Mouse (Mus musculus) midbrain, embryonic 14.5 days (tissue): ENCODE data around the gene Zfand2b. TPM values are rescaled to one million over a fixed set of nuclear protein-coding genes. Genes with fewer than 3 reads are reported as not detected.

Experiments used
- ATAC-seq: fragments of 200-750 bp; cut with Nextera tagmentation; 2 replicates; pipeline ENCODE4 v1.8.0; 2017; ENCODE audit warnings: moderate number of reproducible peaks, moderate library complexity; ENCODE audit not compliant: low FRiP score, low TSS enrichment
- DNase-seq: peaks from one replicate; pipeline ENCODE4 v3.0.0-alpha.2; 2015
- H3K27ac ChIP-seq: fragments of 300-500 bp; sonication (generic); replicated peaks from 2 replicates; pipeline ENCODE4 v1.5.1; 2014; ENCODE audit warnings: mild to moderate bottlenecking, low read depth, low read length, moderate library complexity
- H3K27me3 ChIP-seq: fragments of 300-500 bp; sonication (generic); 2 replicates; pipeline ENCODE4 v1.6.1; 2014; ENCODE audit warnings: low read length, control low read depth, mixed read lengths; ENCODE audit not compliant: control insufficient read depth, insufficient read depth
- H3K36me3 ChIP-seq: fragments of 300-500 bp; sonication (generic); 2 replicates; pipeline ENCODE4 v1.6.1; 2014; ENCODE audit warnings: low read length, control low read depth; ENCODE audit not compliant: control insufficient read depth, insufficient read depth
- H3K4me1 ChIP-seq: fragments of 300-500 bp; sonication (generic); 2 replicates; pipeline ENCODE4 v1.6.1; 2014; ENCODE audit warnings: mild to moderate bottlenecking, antibody characterized with exemption, low read length, control low read depth; ENCODE audit not compliant: control insufficient read depth, insufficient read depth
- H3K4me2 ChIP-seq: fragments of 300-500 bp; sonication (generic); 2 replicates; pipeline ENCODE4 v1.6.1; 2014; ENCODE audit warnings: mild to moderate bottlenecking, low read length, moderate library complexity
- H3K4me3 ChIP-seq: fragments of 300-500 bp; sonication (generic); replicated peaks from 2 replicates; pipeline ENCODE4 v1.5.1; 2014; ENCODE audit warnings: low read depth, low read length
- H3K9ac ChIP-seq: fragments of 300-500 bp; sonication (generic); replicated peaks from 2 replicates; pipeline ENCODE4 v1.6.1; 2014; ENCODE audit warnings: mild to moderate bottlenecking, low read length, moderate library complexity
- H3K9me3 ChIP-seq: fragments of 300-500 bp; sonication (generic); 2 replicates; pipeline ENCODE4 v1.6.1; 2016; ENCODE audit warnings: low read length, control low read depth, mixed read lengths; ENCODE audit not compliant: control insufficient read depth
- WGBS: fragments of 180-500 bp; shearing (Covaris S2); extraction: QIAGEN DNeasy Blood & Tissue Kit; methylation state at CpG from one replicate; pipeline ENCODE4 v1.1.7; 2014; 5-methylcytosine and 5-hydroxymethylcytosine counted together
- polyA plus RNA-seq: library from polyadenylated mRNA; unstranded; fragments of >200 nt; fragmentation: Nextera tagmentation; extraction: Ambion mirVana; gene quantifications from 2 replicates; pipeline ENCODE4 v1.2.1, GENCODE M21; 2014

Gene Zfand2b
- polyA plus RNA-seq, 1 experiment from 2014 or later = 34.5 TPM

DNA sequence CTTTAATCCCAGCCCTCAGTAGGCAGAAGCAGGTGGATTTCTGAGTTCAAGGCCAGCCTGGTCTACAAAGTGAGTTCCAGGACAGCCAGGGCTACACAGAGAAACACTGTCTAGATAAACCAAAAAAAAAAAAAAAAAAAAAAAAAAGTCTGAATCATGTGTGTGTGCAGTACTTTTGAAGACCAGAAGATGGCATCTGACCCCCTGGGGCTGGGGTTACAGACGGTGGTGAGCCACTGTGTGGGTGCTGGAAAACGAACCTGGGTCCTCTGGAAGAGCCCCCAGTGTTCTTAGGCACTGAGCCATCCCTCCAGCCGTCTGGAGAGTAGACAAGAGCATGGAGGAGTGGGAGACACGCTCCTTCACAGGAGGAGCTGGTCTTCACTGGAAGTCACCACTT, 13.7 kb downstream of the Zfand2b start:
- 75% methylated on average over 4 of the region's 4 CpGs for WGBS
- Histone ChIP-seq H3K4me1 (peaks cover 16% of the 10 kb centered on the region), H3K9ac (no peak overlapping the region), H3K4me3 (no peak overlapping the region), H3K9me3 (no peaks in the 10 kb centered on the region), H3K36me3 (peaks cover 62% of the 10 kb centered on the region), H3K27ac (no peak overlapping the region), H3K27me3 (no peaks in the 10 kb centered on the region), H3K4me2 (no peak overlapping the region)
- no peak for ATAC-seq
- DNase-seq = no peak

DNA sequence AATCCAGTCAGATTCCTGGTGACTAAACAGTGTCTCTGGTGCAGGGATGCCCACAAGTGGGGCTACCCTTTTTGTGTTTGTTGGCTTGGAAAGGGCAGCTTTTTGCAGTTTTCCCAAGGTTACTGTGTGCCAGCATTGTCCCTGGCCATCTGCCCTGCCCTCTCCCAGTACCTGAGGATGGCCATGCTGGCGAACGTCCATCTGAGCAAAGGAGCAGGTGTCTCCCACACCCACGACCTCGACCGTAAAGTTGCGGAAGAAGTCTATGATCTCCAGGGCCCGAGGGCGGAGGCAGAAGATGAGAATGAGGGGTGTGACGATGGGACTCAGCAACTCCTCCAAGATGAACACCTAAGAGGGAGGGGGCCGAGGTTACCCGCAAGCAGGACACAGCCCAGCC, 17.0 kb downstream of the Zfand2b start:
- WGBS = 92% methylated on average over 11 of the region's 11 CpGs
- Histone ChIP-seq H3K36me3 (peaks cover 72% of the 10 kb centered on the region), H3K9ac (no peak overlapping the region), H3K27ac (no peak overlapping the region), H3K27me3 (no peaks in the 10 kb centered on the region), H3K4me2 (no peak overlapping the region), H3K4me3 (no peak overlapping the region), H3K9me3 (no peaks in the 10 kb centered on the region), H3K4me1 (no peaks in the 10 kb centered on the region; the same call in 1 of the 2 replicates)
- no peak for ATAC-seq
- no peak for DNase-seq

DNA sequence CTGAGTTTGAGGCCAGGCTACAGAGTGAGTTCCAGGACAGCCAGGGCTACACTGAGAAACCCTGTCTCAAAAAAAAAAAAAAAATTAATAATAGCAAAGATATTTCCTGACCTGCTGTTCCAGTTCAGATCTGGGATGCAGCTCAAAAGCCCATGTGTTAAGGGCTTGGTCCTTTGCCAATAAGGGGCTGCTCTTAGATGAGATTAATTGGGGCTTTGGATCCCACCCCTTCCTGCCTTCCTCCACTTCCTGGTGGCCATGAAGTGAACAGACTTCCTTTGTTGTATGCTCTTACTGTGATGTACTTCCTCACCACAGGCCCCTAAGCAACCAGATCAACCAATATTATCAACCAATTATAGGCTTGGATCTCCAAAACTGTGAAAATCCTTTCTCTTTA, 18.7 kb downstream of the Zfand2b start:
- peaks cover 65% of the 10 kb centered on the region for H3K36me3 ChIP-seq
- H3K9me3 ChIP-seq = no peaks in the 10 kb centered on the region
- H3K9ac ChIP-seq = no peak overlapping the region
- ATAC-seq = no peak
- DNase-seq = no peak
- peaks cover 8% of the 10 kb centered on the region for H3K4me1 ChIP-seq
- no peaks in the 10 kb centered on the region for H3K27me3 ChIP-seq
- no peak overlapping the region for H3K4me2 ChIP-seq
- H3K27ac ChIP-seq = no peak overlapping the region
- no peak overlapping the region for H3K4me3 ChIP-seq

DNA sequence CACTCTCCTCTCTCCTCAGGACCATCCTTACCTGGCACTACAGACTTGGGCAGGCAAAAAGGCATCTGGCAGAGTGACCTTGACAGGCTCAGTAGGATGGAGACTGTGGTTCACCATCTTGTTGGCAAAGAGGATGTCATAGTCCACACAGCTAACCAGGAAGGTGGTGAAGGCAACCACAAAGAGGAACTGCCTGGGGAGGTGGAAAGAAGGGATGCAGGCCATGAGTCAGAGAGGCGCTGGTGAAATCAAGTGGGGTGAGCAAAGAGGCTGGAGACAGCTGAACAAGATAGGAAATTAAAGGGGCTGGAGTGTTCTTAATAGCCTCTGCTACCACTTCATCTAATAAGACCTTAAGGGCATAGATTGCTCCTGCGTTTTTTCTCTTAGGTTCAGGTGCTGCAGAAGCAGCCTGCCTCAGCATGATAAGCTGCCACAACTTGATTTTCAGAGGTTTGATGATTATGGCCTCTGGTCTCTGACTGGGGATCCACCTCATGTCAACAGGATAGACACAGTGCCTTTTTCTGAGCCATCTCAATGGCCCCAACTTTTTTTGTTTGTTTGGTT, 19.6 kb downstream of the Zfand2b start:
- Histone ChIP-seq H3K9ac (no peak overlapping the region), H3K4me2 (no peak overlapping the region), H3K9me3 (no peaks in the 10 kb centered on the region), H3K36me3 (peaks cover 56% of the 10 kb centered on the region), H3K27me3 (no peaks in the 10 kb centered on the region), H3K4me1 (peaks cover 13% of the 10 kb centered on the region), H3K4me3 (no peak overlapping the region), H3K27ac (no peak overlapping the region)
- DNase-seq = no peak
- 80% methylated on average over 2 of the region's 2 CpGs for WGBS
- no peak for ATAC-seq

DNA sequence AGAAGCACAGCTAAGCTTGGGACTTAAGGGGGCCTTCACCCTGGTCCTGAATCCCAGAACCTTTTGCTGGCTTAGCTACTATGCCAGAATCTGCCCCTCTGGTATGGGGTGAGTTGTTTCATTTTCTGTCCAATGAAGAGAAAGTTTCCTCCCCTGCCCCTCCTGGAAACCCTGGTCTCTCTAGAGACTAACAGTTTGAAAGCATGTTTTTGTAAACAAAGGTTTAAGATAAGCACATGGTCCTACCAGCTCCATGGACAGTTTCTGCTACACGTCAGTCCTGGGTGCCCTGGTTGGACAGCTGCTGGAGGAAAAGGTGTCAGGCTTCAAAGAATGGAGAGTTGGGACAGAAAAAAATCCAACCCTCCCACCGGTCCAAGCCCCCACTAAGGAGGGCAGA, 22.1 kb downstream of the Zfand2b start:
- 0 out of 2 replicates have a peak overlapping the region, but pooled peaks have one; percentile 71 for H3K4me3 ChIP-seq
- peaks cover 38% of the 10 kb centered on the region for H3K36me3 ChIP-seq
- DNase-seq (no peak), ATAC-seq (no peak)
- H3K9me3 ChIP-seq = no peaks in the 10 kb centered on the region
- H3K4me2 ChIP-seq = peak overlapping the region; percentile 80
- 88% methylated on average over 2 of the region's 2 CpGs for WGBS
- H3K27me3 ChIP-seq = no peaks in the 10 kb centered on the region
- H3K4me1 ChIP-seq = peaks cover 19% of the 10 kb centered on the region
- no peak overlapping the region for H3K9ac ChIP-seq
- H3K27ac ChIP-seq = no peak overlapping the region

DNA sequence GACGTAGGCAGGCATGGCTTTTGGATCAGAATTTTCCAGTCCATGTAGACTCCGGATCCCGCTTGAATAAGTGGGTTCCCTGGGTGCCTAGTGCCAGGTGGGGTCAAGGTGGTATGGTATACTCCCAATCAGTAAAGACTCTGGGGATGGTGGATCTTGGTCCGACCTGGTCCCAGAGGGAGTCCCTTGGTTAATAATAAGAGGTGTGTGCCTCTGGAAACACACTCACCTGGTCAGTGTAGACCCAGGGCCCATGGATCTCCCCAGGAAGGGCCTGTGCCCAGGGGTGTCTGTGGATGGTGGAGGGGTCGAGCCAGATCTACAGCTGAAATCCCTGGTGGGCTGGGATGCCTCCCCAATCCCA, 22.8 kb downstream of the Zfand2b start:
- peaks cover 19% of the 10 kb centered on the region for H3K4me1 ChIP-seq
- no peak for DNase-seq
- no peaks in the 10 kb centered on the region for H3K9me3 ChIP-seq
- H3K9ac ChIP-seq = peak overlapping the region; percentile 84
- no peak for ATAC-seq
- H3K4me2 ChIP-seq = peak overlapping the region; percentile 80
- peak overlapping the region; percentile 71 for H3K4me3 ChIP-seq
- H3K27me3 ChIP-seq = no peaks in the 10 kb centered on the region
- 42% methylated on average over 5 of the region's 5 CpGs for WGBS
- H3K36me3 ChIP-seq = peaks cover 38% of the 10 kb centered on the region
- H3K27ac ChIP-seq = peak overlapping the region; percentile 95

DNA sequence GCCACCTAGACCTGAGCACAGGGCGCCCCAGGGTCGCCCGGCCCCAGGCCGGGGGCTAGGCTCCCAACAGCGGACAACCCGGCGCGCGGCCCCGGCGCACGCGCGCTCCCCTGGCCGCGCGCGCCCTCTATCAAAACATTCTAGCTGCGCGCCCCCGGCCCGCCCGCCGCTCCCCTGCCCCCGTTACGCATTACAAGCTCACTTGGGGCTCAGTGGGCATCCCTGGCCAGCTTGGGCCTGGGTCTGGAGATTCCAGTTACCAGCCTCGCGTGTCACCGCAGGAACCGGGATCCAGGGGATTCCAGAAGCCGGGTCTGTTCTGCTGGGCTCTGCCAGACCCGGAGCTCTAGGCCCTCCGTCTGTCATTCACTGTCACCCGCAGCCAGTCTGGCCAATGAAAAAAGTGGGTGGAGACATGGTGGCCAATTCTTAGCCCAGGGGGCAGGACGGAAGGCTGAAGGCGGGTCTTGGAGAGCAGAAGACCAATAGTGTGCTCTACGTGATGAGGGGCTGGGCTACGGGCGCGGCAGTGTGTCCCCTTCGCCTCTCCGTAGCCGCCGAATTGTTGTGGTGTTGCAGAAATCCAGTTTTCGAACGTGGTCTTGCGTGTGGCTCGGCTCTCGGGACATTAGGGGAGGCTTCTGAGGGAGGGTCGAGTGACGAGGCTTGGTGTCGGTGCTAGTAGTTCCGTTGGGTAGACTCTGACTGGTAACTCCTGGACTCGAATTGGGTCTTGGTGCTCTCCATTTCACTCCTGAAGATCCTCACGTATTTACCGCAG, 23.4 kb downstream of the Zfand2b start, which contains the start of the genes Ankzf1 and Atg9a:
Gene Ankzf1 (plus strand): TSS at position 530 of the 781 bp plus-strand sequence.
Gene Atg9a (minus strand): TSS at position 575 of the 781 bp plus-strand sequence.
- Histone ChIP-seq H3K4me1 (peaks cover 19% of the 10 kb centered on the region), H3K4me3 (peak within 1 kb of the TSS; percentile 71), H3K27me3 (no peaks in the 10 kb centered on the region), H3K9me3 (no peaks in the 10 kb centered on the region), H3K4me2 (peak within 1 kb of the TSS; percentile 80), H3K27ac (peak within 1 kb of the TSS; percentile 95), H3K36me3 (peaks cover 38% of the 10 kb centered on the region), H3K9ac (peak within 1 kb of the TSS; percentile 84)
- under 1% methylated on average over 56 of the region's 56 CpGs for WGBS
- peak; percentile 97 for DNase-seq
- ATAC-seq = peak; percentile 99

DNA sequence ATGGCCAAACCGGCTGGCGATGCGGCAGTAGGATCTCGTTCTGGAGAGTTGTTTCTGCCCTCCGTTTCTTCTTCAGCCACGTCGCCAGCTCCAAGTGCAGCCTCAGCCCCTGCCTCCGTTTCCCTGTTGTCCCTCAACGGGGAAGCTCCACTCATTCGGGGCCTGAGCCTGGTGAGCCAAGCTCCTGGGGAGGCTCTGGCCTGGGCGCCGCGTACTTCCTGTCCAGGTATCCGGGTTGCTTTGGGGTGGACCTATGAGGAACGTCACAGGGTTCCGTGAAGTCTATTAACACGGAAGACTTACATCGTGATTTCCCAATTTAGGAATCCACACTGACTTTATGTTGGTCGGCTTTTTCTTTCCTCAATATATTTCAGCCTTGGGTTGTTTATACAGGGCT, 24.0 kb downstream of the Zfand2b start:
- ATAC-seq (peak; percentile 22; the same call in 1 of the 2 replicates), DNase-seq (no peak)
- H3K36me3 ChIP-seq = peaks cover 38% of the 10 kb centered on the region
- H3K27ac ChIP-seq = peak overlapping the region; percentile 83
- under 1% methylated on average over 19 of the region's 19 CpGs for WGBS
- H3K4me1 ChIP-seq = peaks cover 19% of the 10 kb centered on the region
- peak overlapping the region; percentile 80 for H3K4me2 ChIP-seq
- H3K27me3 ChIP-seq = no peaks in the 10 kb centered on the region
- H3K9me3 ChIP-seq = no peaks in the 10 kb centered on the region
- H3K4me3 ChIP-seq = peak overlapping the region; percentile 71
- peak overlapping the region; percentile 62 for H3K9ac ChIP-seq

DNA sequence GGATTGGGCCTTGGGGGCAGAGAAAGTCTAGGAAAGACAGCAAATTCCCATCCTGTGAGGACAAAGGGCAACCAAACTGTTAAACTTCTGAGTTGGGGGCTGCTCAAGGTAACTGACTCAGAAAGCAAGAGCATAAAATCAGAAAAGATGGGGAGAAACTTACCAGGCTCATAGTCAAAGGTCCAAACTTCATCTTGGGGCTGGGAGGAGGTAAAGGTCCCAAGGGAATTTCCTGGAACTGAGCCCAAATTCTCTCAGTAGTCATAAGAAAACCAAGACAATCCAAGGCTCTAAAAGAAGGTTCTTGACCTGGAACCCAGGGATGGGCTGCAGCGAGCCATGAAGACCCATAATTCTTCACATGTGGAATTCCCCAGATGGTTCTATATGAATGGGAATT, 32.8 kb downstream of the Zfand2b start:
- no peaks in the 10 kb centered on the region for H3K9me3 ChIP-seq
- H3K36me3 ChIP-seq = peaks cover 45% of the 10 kb centered on the region
- DNase-seq (no peak), ATAC-seq (no peak)
- no peak overlapping the region for H3K4me3 ChIP-seq
- H3K4me2 ChIP-seq = no peak overlapping the region
- H3K9ac ChIP-seq = no peak overlapping the region
- no peak overlapping the region for H3K27ac ChIP-seq
- no peaks in the 10 kb centered on the region for H3K4me1 ChIP-seq
- H3K27me3 ChIP-seq = no peaks in the 10 kb centered on the region
- 79% methylated on average over 1 of the region's 1 CpGs for WGBS
